Mouse (Mus musculus): ENCODE measurements around the gene Emx2.

Gene Emx2

DNA sequence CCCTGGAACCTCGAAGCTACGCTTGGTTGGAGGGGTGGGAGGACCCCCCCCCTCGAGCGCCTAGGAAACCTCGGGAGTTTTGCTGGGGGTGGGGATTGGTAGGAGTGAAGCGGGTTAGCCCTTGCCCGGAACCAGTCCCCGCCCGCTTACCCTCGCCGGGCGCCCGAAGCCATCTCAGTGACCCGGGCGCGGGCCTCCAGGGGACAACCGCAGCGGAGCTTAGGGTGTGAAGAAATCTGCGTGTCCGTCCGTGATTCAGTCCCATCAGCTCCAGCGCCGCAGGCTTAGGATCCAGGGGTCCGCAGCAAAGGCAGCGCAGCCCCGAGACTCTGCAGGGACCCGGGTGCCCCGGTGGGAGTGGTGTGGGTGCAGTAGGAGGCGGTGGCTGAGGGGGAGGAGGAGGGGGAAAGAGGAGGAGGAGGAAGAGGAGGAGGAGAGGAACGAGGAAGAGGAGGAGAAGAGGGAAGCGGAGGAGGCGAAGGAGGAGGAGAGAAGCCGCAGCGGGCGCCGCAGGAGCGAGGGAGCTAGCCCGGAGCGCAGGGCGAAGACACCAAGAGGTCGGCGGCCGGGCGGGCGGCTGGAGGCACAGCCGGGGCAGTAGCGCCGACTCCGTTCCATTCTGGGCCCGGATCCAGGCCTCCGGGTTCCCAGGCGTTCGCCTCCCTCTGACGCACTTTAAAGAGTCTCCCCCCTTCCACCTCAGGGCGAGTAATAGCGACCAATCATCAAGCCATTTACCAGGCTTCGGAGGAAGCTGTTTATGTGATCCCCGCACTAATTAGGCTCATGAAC is at the start of gene Emx2:
TSS of gene Emx2 (plus strand) at position 422 of the 792 bp plus-strand sequence.
- no peak for DNase-seq

DNA sequence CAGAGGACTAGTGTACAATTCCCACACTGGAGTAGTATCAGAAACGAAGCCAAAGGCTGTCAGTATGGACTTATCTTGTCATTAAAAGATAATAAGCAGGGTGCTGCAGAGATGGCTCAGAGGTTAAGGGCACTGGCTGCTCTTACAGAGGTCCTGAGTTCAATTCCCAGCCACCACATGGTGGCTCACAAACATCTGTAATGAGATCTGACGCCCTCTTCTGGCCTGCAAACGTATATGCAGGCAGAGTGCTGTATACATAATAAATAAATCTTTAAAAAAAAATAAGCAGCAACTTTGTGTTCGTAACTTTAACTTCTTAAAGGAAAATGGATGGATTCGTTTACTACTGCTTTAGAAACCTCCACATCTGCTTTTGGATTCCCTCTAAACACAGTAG is 44.0 kb upstream of the Emx2 start:
- no peak for DNase-seq

- peak; percentile 95 for DNase-seq
These were observed 40.1 kb upstream of the Emx2 start for GRCm38 (mm10) chr19:59418024-59418423.

GRCm38 (mm10) chr19:59418671-59419070 is 39.5 kb upstream of the Emx2 start:
- DNase-seq = no peak

- DNase-seq = no peak
These were observed 35.8 kb upstream of the Emx2 start for GRCm38 (mm10) chr19:59422393-59422792.

DNA sequence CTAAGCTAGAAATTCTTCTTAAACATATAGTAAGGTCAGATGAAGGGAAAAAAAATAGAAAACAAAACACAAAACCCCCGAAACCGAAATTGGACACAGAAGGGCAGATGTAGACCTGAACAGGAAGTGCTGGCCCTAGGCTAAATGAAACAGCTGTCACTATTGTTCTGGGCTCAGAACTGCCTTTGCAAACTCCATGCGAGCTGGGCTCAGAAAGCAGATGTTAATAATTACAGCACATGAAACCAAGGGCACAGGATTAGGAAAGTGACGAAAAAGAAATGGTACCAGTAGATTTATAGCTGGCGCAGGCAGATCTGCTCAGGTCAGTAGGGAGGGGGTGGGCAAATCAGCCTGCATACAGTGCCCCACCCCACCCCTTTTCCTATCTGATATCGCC is 34.5 kb upstream of the Emx2 start:
- DNase-seq = no peak

DNA sequence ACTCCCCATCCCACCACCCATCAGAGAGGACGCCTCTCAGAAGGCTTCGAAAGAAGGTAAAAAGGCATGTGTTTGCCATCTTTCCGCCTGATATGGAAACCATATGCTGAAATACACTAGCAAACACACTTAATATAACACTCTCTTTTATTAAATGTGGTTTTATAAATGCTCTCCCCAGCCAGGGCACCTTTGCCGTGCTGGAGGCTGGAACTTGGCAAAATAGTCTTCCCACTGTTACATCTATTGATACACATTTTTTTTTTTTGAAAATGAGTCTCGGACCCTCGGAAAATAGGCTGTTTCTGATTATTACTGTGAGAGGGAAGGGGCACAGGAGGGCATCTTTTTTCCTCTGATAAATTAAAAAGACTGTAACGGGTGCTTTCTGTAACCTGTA is 33.2 kb upstream of the Emx2 start:
- DNase-seq = no peak

- DNase-seq = no peak
These were observed 25.9 kb upstream of the Emx2 start for GRCm38 (mm10) chr19:59432286-59432685.

DNA sequence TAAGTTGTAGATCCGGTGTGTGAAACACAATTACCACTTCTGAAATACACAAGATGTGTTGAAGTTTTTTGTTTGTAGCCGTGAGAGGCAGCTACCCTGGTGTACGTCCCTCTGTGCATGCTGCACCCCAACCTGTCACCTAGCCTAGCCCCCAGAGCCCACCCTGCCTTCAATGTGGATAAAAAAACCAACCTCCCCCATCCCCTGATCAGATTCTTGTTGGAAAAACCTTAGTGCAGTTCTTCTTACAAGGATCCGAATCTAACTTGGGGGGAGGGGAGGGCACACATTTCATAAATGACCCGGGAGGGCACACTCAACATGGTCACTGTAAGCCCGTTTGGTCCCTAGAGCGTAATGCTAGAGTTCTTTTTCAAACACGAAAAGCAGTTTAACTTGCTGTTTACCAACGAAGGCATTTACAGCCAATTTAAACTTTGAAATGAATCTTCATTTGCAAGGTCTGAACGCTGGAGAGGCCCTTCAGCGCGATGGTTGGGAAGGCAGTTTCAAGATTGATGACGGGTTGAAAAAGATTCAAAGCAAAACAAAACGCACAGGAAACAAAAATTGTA is 7.5 kb upstream of the Emx2 start:
- DNase-seq = no peak

DNA sequence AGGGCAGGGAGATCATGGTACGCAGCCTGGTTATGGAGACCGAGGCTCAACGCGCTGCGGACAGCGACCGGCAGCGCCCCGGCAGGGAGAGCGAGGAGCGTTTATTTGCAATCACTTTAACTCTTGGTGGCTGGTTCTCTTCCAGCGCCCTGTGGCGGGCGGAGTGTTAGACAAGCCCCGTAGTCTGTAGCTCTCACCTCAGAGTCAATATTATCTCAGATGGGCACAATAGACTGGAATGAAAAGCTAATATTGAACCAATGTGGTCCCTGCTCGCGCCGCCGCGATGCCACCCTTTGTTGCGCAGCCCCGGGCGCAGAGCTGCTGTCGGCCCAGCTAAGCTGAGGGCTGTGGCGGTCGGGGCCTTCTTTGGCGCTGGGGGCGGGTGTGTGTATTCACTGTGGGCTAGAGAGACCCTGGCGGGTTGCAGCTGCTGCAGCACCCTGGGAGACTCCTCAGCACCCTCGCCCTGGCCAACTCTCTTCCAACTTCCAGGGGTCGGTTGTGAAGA is 6.7 kb upstream of the Emx2 start:
- DNase-seq = no peak

- DNase-seq = no peak
These were observed 5.9 kb upstream of the Emx2 start for GRCm38 (mm10) chr19:59452321-59452720.

DNA sequence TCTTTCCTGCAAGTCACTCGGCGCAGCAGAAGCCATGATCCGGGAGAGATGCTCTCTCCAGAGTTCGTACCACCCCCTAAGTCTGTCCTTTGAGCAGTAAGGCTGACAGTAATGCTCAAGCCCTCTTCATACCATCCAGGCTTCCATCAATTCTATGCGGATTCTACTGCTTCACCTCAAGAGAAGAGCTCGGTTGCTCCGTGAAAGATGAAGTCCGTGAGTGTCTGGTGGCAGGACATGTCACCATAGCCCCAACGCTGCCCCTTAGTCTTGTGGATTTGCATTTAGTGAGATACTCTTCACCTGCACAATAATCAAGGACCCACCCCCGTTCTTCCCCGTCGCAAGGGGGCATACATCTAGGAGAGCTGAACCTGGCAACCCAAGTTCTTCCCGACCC is 4.6 kb upstream of the Emx2 start:
- no peak for DNase-seq

DNA sequence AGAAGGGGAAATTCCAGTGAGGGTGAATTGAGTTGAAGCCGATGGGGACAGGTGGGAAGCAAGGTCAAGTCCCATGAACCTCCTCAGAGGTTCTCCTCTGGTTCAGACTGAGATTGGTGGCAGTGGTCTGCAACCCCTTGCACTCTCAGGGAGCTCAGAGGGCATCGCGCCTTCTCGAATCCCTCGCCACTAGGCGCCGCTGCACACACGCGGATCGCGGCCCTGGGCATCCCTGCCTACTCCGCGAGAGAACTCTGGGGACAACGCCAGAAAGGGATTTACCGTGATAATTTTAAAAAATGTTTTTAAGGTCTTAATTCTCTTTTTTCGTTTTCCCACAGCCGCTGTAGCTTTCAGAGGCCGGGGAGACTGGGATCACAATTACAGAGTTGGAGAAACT is 4.0 kb upstream of the Emx2 start:
- peak; percentile 93 for DNase-seq

DNA sequence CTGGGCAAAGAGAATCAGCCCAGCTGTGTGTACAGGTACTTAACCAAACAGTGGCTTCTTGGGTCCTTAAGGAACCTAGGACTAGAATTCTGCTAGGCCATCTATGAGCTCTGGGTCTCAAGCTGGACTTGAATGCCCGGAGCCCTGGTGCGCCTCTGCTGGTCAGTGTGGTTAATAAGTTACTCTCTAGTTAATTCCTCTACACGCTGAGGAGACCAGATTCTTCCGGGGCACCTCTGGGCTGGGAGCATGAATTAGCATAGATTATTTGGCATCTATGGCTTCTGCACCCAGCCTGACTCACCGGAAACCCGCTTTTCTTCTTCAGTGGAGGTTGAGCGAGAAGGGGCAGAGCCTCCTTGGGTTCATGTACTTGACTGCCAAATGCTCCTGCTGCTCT is 2.5 kb upstream of the Emx2 start:
- DNase-seq = no peak

DNA sequence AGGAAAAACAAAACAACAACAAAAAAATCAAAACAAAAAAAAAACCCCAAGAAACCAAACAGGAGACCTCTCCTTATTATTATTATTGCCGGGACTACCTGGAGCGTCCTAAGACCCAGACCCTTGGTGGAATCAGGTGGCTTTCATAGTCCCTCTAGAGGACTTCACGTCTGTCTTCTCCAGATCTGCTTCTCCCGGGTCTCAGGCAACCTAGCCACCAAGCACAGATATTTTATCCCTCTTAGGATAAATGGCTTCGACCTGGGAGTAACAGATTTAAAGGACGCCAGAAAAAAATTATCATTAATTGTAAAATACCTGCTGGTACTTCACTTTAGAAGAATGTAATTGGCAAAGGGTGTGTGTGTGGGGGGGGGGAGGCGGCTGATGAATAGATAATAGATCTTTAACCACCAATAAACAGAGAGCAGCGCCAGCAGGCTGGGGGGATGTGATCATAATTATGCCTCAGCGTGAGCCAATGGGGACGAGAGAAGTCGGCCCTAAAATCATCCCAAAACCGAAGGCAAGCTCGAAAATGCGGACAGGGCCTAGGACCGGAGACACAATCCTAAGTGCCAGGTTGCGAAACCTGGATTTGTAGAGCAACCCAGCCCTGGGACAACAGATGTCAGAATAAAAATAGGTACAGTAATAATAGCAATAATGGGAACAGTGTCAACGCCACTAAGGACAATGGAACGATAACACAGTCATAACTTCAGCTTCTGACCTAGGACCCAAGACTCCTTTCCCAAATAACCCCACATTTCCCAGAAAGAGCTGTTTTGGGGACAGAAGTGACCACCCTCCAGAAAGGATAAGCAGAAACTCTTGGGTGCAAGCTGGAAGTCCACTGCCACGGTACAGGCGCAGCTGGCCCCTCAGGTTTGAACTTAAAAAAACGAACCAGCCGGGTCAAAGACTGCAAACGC is 894 bp upstream of the Emx2 start:
- no peak for DNase-seq

- DNase-seq = no peak
These were observed 567 bp downstream of the Emx2 start for GRCm38 (mm10) chr19:59458743-59459135.

- no peak for DNase-seq
These were observed 1.1 kb downstream of the Emx2 start for GRCm38 (mm10) chr19:59459158-59459781.

DNA sequence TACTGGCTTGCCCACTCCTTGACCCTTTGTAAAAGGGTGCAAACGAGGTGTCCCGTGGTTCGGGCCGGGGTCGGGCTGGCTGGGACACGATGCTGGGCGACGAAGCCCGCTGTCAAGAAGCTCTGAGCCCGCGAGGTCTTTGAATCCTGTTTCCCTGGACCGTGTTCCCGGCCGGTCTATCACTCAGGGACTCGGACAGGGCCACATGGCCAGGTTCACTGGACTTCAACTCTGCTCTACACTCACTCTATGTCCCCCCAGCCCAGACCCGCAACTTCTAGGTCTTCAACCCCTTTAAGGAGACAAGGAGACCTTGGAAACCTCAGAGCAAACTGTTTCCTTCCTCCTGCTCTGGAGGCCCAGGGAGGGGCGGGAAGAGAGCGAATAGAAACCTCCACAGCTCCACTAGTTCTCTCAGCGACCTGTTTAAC is 1.7 kb downstream of the Emx2 start:
- DNase-seq = no peak

- no peak for DNase-seq
These were observed 2.4 kb downstream of the Emx2 start for GRCm38 (mm10) chr19:59460328-59461115.

GRCm38 (mm10) chr19:59461481-59462421 is 3.6 kb downstream of the Emx2 start:
- DNase-seq = no peak

All from heart, adult 11 months (tissue).